Mouse (Mus musculus) mature B cell (primary cell): ENCODE data around the gene Spata31d1a.
"Not testable (repeated sequence)": the region's sequence is repeated elsewhere in the genome, so short reads cannot be mapped to it uniquely, and the experiment has no call there.

Experiments used
- in situ Hi-C: fragments of 300-500 bp; cut with MboI; formaldehyde crosslinking; loops from 2 replicates; pipeline ENCODE4 v1.14.3; 2019

Gene Spata31d1a

DNA sequence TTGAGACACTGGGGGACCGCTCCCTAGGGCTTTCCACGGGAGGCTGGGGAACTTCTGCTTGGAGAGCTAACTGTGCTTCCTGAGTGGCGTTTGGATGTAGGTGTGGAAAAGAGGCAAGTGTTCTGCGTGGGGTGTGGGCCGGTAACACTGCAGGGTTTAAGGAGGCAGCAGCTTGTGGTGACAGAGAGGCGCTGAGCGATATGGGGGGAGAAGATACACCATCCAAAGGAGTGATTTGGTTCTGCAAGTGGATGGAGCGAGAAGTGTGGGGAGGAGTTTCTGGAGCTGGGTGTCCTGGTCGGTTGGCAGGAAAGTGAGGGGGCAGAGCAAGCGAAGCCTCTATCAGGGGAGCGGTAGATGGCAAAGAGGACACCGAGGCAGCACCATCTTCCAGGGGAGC is 6.6 kb downstream of the Spata31d1a start:
- in situ Hi-C loops, result no loop called here

DNA sequence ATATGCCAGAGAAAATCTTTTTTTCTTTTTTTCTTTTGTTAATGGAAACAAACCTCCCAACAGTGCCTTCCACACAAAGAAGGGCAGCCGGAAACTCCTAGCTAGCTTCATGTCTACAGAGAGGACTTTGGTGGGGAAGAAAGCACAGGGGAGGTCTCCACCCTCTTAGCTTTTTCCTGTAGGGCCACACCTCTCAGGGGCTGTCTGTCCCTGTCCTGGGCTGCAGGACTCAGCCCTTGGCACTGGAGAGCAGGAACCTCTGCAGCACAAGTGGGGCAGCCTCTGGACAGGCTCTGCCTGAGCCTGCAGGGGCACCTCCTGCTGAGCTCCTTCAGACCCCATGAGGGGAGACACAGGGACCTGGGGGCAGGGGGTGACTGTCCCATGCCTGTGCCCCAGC is 10.0 kb downstream of the Spata31d1a start:
- in situ Hi-C loops, result not testable (repeated sequence)

DNA sequence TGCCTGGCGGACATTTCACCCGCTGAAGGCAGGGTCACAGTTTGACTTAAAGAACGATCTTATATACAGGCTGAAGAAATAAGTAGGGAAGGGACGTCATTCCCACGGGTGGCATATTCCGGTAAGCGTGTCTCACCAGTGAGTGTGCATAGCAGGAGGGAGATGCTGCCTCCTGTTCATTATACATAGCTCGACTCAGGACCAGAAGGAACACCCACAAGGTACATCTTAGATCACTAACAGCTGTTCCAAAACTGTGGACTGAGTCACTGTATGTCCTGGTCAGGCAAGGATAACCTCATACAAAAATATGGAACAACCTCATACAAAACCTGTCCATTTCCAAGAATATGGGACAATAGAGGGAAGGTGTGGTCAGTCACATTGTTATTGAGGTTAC is 11.0 kb downstream of the Spata31d1a start:
- in situ Hi-C loops, result no loop called here

- in situ Hi-C loops, result no loop called here
Observed at GRCm38 (mm10) chr13:59695781-59696180, 14.3 kb downstream of the Spata31d1a start.

DNA sequence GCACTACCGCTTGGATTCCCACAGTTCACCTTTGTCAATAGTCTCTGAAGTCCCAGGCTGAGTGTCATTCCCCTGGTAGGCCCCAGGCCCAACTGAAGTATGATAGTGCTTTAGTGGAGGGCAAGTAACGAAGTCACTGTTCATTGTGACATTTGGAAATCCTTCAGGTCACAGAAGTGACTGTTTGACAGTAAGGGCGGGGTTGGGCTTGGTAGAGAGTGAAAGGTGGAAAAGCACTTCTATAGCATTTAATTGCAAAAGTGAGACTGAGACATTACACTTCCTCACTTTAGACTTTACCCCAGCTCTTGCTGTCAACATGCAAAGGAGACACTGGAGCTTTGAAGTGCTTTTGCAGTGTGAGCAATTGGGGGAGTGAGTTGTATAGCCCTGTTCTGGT is 16.1 kb downstream of the Spata31d1a start, which contains the start of gene 4921517D22Rik:
TSS of gene 4921517D22Rik (minus strand) at position 101 of the 400 bp plus-strand sequence.
- in situ Hi-C loops, result no loop called here

DNA sequence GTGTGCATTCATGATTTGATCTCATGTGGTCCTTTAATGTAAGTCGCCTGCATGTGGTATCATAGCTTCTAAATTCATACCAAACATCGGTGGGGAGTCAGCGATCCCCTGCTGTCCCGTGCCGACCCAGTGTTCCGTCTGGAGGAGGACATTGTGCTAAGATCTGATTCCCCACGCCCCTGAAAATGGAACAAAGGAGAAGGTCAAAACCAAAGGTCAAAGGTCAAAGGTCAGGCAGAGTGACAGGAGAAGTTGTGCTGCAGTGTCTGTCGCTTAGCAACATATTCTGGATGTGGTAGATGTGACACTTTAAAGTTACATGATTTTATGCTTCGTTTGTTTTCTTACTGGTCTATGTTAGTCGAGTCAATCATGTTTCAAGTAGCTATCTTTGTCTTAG is 18.7 kb downstream of the Spata31d1a start:
- in situ Hi-C loops, result no loop called here

GRCm38 (mm10) chr13:59690576-59690975 is 19.6 kb downstream of the Spata31d1a start:
- in situ Hi-C loops, result no loop called here

GRCm38 (mm10) chr13:59689843-59690242 is 20.3 kb downstream of the Spata31d1a start:
- in situ Hi-C loops, result no loop called here

GRCm38 (mm10) chr13:59689313-59689712 is 20.8 kb downstream of the Spata31d1a start:
- in situ Hi-C loops, result no loop called here

DNA sequence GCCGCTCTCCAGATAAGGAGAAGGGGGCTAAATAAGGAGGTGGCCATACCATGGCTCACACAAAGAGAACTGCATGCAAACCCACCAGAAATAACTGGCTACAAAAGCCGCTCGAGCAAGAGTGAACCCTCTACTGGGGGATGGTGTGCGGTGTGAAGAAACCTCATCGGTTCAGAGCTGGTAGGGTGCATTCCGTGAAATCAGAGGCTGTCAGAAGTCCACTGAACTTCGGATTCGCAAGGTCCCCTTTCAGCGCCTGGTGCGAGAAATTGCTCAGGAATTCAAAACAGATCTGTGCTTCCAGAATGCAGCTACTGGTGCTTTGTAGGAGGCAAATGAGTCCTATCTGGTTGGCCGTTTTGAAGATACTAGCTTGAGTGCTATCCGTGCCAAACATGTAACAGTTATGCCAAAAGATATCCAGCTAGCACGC is 21.8 kb downstream of the Spata31d1a start:
- in situ Hi-C loops, result no loop called here

- in situ Hi-C loops, result no loop called here
Observed at GRCm38 (mm10) chr13:59685236-59685635, 24.9 kb downstream of the Spata31d1a start.

GRCm38 (mm10) chr13:59682629-59683028 is 27.5 kb downstream of the Spata31d1a start:
- in situ Hi-C loops, result no loop called here

DNA sequence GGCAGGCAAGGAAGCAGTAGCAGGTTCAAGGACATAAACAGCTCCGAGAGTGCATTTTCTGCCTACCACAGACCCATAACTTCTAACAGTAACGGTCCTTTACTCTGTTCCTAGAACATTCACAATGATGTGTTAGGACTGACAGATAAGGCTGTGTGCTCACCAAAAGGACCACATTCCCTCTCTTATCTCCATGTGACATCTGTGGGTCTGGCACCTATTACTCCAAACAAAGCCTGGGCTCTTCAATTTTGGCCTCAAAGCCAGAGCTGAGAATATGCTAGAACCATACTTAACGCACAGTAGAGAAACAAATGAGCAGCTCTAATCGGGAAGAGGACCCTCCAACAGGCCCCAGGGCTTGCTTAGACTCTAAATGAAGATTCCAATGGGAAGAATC is 30.2 kb downstream of the Spata31d1a start:
- in situ Hi-C loops, result no loop called here

- in situ Hi-C loops, result no loop called here
Observed at GRCm38 (mm10) chr13:59679306-59679705, 30.8 kb downstream of the Spata31d1a start.

- in situ Hi-C loops, result no loop called here
Observed at GRCm38 (mm10) chr13:59676316-59677229, 33.6 kb downstream of the Spata31d1a start.

GRCm38 (mm10) chr13:59675151-59676011 is 34.7 kb downstream of the Spata31d1a start, which contains the start of gene Golm1:
TSS of gene Golm1 (minus strand) at chr13:59675811.
- in situ Hi-C loops, result no loop called here

- in situ Hi-C loops, result no loop called here
Observed at GRCm38 (mm10) chr13:59674761-59675150, 35.4 kb downstream of the Spata31d1a start.

GRCm38 (mm10) chr13:59674215-59674614 is 35.9 kb downstream of the Spata31d1a start:
- in situ Hi-C loops, result no loop called here

DNA sequence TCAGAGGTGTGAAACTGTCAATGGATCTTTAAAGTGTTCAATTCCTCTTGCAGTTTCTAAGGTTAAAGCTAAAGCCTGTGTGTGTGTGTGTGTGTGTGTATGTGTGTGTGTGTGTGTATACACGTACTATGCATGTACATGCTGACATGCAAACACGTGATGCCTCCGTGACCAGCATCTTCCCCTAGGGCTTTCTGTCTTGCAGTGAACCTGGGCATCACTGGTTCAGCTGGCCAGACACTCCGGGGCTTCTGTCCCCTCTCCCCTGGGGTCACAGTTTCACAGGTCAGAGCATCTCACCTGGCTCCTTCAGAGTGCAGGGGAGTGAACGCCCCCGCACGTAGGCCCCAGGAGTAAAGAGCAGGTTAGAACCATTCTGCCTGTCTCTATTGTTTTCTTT is 36.5 kb downstream of the Spata31d1a start:
- in situ Hi-C loops, result no loop called here

GRCm38 (mm10) chr13:59672248-59672647 is 37.9 kb downstream of the Spata31d1a start:
- in situ Hi-C loops, result no loop called here

DNA sequence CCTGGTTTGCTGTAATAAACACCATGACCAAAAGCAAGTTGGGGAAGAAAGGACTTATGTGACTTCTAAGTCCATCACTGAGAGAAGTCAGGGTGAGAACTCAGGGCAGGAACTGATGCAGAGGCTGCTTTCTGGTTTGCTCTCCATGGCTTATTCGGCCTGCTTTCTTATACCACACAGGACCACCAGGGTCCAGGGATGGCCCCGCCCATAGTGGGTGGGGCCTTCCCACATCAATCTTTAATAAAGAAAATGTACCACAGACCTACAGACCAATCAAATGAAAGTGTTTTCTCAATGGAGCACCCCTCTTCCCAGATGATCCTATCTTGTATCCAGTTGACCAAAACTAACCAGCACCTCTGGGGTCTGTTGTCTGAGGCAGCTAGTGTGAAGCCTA is 38.6 kb downstream of the Spata31d1a start:
- in situ Hi-C loops, result no loop called here

DNA sequence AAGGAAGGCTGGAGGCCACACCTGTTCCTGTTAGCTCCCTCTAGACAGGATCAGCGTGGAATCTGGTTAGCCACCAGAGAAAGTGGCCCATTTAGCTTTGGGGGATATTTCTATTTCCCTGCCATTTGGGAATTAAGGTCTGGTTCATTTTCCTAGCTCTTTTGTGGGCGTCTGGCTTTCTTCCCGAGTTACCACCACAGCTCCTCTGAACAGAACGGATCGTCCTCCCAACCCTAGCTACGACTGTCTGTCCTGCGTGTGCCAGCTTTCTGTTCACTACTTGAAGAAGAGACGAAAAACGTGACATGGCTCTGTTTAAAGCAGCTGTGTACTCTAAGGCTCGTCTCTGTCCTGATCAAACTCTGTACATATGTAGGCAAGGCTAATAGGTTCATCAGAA is 40.2 kb downstream of the Spata31d1a start:
- in situ Hi-C loops, result no loop called here
